Mouse (Mus musculus) lung, embryonic 14.5 days (tissue): ENCODE measurements around the gene Alox12b. TPM values are rescaled to one million over a fixed set of nuclear protein-coding genes. Genes with fewer than 3 reads are reported as not detected.

Source experiments
- ATAC-seq: fragments of 200-750 bp; cut with Nextera tagmentation; 2 replicates; pipeline ENCODE4 v1.8.0; 2017; ENCODE audit warnings: mild to moderate bottlenecking, moderate TSS enrichment, moderate library complexity; ENCODE audit not compliant: insufficient read depth
- DNase-seq: peaks from one replicate; pipeline ENCODE4 v3.0.0-alpha.2; 2015
- H3K27ac ChIP-seq: fragments of 300-500 bp; sonication (generic); 2 replicates; pipeline ENCODE4 v1.5.1; 2014; ENCODE audit warnings: low read depth, mild to moderate bottlenecking, moderate library complexity
- H3K27me3 ChIP-seq: fragments of 300-500 bp; sonication (generic); 2 replicates; pipeline ENCODE4 v1.6.1; 2014; ENCODE audit warnings: low read length, control low read depth; ENCODE audit not compliant: insufficient read depth
- H3K36me3 ChIP-seq: fragments of 300-500 bp; sonication (generic); 2 replicates; pipeline ENCODE4 v1.6.1; 2014; ENCODE audit warnings: control low read depth; ENCODE audit not compliant: insufficient read depth
- H3K4me1 ChIP-seq: fragments of 300-500 bp; sonication (generic); 2 replicates; pipeline ENCODE4 v1.6.1; 2014; ENCODE audit warnings: antibody characterized with exemption, control low read depth; ENCODE audit not compliant: insufficient read depth
- H3K4me2 ChIP-seq: fragments of 300-500 bp; sonication (generic); 2 replicates; pipeline ENCODE4 v1.6.1; 2014; ENCODE audit warnings: mild to moderate bottlenecking
- H3K4me3 ChIP-seq: fragments of 300-500 bp; sonication (generic); 2 replicates; pipeline ENCODE4 v1.5.1; 2014; ENCODE audit warnings: low read depth, low read length
- H3K9ac ChIP-seq: fragments of 300-500 bp; sonication (generic); 2 replicates; pipeline ENCODE4 v1.6.1; 2014
- H3K9me3 ChIP-seq: fragments of 300-500 bp; sonication (generic); 2 replicates; pipeline ENCODE4 v1.6.1; 2016; ENCODE audit warnings: low read depth, low read length, control low read depth
- CTCF ChIP-seq: IDR thresholded peaks from 2 replicates; pipeline ENCODE4 v1.5.1; 2016; ENCODE audit warnings: antibody characterized with exemption, low read depth
- WGBS: fragments of 180-500 bp; shearing (Covaris S2); extraction: QIAGEN DNeasy Blood & Tissue Kit; methylation state at CpG from one replicate; pipeline ENCODE4 v1.1.7; 2014; 5-methylcytosine and 5-hydroxymethylcytosine counted together
- polyA plus RNA-seq: library from polyadenylated mRNA; unstranded; fragments of >200 nt; fragmentation: Nextera tagmentation; extraction: Ambion mirVana; gene quantifications from 2 replicates; pipeline ENCODE4 v1.2.1, GENCODE M21; 2014

Gene Alox12b
- polyA plus RNA-seq, 1 experiment from 2014 or later: not detected

DNA sequence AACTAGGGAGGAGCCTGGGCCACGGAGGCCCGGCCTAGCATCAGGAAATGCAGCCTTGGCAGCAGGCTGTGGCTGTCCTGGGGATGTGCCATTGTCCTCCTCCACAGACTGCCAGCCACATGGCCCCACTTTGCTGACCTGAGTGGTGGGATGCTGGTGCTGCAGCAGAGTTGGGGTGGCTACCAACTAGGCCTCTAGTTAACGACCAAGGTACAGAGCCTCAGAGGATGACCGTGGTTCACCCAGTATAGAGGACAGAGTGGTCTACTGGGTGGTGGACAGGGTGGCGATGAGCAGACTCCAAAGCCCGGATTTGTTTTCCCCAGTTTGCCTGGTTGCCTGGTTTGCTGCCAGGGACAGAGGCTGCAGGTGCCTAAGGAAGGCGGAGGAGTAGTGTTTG lies 17.9 kb downstream of the Alox12b start:
- WGBS: 78% methylated on average over 7 of the region's 7 CpGs
- no peaks in the 10 kb centered on the region for H3K4me1 ChIP-seq
- ATAC-seq (no peak), DNase-seq (no peak)
- TF ChIP-seq CTCF: no peak
- H3K4me2 ChIP-seq: no peak overlapping the region
- no peak overlapping the region for H3K4me3 ChIP-seq
- no peak overlapping the region for H3K9ac ChIP-seq
- no peaks in the 10 kb centered on the region for H3K27me3 ChIP-seq
- H3K36me3 ChIP-seq: no peaks in the 10 kb centered on the region
- no peak overlapping the region for H3K27ac ChIP-seq
- H3K9me3 ChIP-seq: no peaks in the 10 kb centered on the region

DNA sequence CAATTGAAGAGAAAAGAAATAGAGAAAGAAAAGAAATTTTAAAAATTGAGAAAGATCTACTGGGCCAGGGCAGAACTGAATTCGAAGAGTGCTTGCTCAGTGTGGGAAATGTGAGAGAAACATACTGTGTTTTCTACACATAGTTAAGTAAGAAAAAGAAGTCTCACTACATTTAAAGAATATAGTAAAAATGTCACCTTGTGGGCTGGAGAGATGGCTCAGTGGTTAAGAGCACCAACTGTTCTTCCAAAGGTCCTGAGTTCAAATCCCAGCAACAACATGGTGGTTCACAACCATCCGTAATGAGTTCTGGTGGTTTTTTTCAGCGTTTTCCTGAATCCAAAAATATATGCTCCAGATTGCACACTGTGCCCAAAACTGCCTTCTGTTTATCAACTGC lies 21.7 kb downstream of the Alox12b start:
- WGBS: 69% methylated on average over 3 of the region's 3 CpGs
- no peaks in the 10 kb centered on the region for H3K4me1 ChIP-seq
- no peak overlapping the region for H3K9ac ChIP-seq
- DNase-seq (no peak), ATAC-seq (no peak)
- H3K36me3 ChIP-seq: no peaks in the 10 kb centered on the region
- no peak overlapping the region for H3K27ac ChIP-seq
- no peaks in the 10 kb centered on the region for H3K27me3 ChIP-seq
- H3K9me3 ChIP-seq: no peaks in the 10 kb centered on the region
- no peak for TF ChIP-seq CTCF
- no peak overlapping the region for H3K4me3 ChIP-seq
- no peak overlapping the region for H3K4me2 ChIP-seq

DNA sequence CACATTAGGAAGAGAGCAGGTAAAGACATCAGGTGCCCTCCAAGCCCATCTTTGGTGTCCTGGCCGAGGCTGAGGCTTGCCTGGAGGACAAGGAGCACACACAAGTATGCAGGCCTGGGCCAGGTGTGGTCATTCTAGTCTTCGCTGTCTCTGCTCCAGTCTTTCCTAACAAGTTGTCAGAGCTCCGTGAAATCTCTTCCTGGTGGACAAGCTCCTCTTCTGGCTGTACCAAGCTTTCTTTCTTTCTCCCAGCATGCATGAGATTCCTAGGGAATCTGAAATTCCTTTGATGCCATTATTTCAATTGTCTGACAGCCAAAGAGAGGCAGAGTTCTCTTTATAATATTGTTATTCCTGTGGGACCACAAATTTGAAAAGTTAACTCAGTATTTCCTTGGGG lies 22.7 kb downstream of the Alox12b start:
- no peaks in the 10 kb centered on the region for H3K9me3 ChIP-seq
- TF ChIP-seq CTCF: no peak
- H3K27me3 ChIP-seq: no peaks in the 10 kb centered on the region
- WGBS: 42% methylated on average over 3 of the region's 3 CpGs
- H3K4me3 ChIP-seq: no peak overlapping the region
- no peak overlapping the region for H3K9ac ChIP-seq
- H3K36me3 ChIP-seq: no peaks in the 10 kb centered on the region
- DNase-seq (no peak), ATAC-seq (no peak)
- no peak overlapping the region for H3K27ac ChIP-seq
- no peaks in the 10 kb centered on the region for H3K4me1 ChIP-seq
- no peak overlapping the region for H3K4me2 ChIP-seq

DNA sequence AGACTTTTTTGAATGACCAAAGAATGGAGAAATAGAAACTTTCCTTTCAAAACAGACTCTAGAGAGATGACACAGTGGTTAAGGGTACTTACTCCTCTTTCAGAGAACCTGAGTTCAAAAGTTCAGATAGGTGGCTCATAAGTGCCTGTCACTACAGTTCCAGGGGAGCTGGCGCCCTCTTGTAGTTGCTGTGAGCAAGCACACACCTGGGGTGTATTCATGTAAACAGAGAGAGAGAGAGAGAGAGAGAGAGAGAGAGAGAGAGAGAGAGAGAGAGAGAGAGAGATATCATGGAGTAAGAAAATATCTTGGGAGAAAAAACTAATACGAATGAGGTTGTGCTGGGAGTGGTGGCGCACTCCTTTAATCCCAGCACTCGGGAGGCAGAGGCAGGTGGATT lies 23.3 kb downstream of the Alox12b start:
- Histone ChIP-seq H3K27me3 (no peaks in the 10 kb centered on the region), H3K4me1 (no peaks in the 10 kb centered on the region), H3K4me2 (no peak overlapping the region), H3K9me3 (no peaks in the 10 kb centered on the region), H3K9ac (no peak overlapping the region), H3K36me3 (no peaks in the 10 kb centered on the region), H3K4me3 (no peak overlapping the region), H3K27ac (no peak overlapping the region)
- 75% methylated on average over 4 of the region's 4 CpGs for WGBS
- no peak for TF ChIP-seq CTCF
- DNase-seq (no peak), ATAC-seq (no peak)

DNA sequence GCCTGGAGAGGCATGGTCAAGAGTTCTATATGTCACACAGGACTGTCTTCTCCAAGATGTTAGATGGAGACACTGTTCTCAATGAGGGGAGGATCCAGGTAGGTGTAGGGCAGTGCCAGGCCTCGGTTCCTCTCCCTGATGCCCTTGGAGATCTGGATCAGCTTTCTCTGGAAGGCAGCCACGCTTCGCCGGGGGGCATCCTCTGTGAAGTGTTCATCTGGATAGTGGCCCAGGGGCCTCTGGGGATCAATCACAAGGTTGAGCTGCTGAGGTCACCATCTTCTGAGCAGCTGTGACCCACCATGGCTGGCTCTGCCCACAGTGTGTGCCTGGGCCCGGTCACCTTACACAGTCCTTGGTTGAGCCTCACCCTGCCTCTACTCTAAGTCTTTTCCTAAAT lies 28.2 kb downstream of the Alox12b start:
- DNase-seq: no peak
- no peak for TF ChIP-seq CTCF

DNA sequence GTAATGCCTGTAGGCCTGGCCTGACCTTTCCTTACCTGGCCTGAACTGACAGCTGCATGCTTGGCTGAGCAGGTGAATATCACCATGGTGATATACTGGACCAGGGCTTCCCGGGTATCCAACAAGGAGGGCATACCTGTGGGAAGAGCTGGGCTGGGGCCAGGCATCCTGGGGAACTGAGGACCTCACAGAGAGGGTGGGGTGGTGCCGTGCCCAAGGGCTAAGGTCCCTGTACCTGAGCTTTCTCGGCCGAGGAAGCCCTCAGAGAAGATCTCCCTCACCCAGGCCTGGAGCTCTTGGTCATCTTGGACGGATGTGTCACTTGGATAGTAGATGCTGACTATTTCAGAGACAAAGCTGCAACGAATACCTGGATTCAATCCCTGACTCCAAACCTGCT lies 29.1 kb downstream of the Alox12b start:
- Histone ChIP-seq H3K4me3 (no peak overlapping the region), H3K9ac (no peak overlapping the region), H3K27me3 (no peaks in the 10 kb centered on the region), H3K4me1 (no peaks in the 10 kb centered on the region), H3K9me3 (no peaks in the 10 kb centered on the region), H3K4me2 (no peak overlapping the region), H3K36me3 (no peaks in the 10 kb centered on the region), H3K27ac (no peak overlapping the region)
- WGBS: 77% methylated on average over 6 of the region's 6 CpGs
- DNase-seq (no peak), ATAC-seq (no peak)
- no peak for TF ChIP-seq CTCF

More for the DNA sequence above, 28.2 kb downstream of the Alox12b start:
- Histone ChIP-seq H3K4me2 (no peak overlapping the region), H3K9ac (no peak overlapping the region), H3K4me1 (no peaks in the 10 kb centered on the region), H3K27me3 (no peaks in the 10 kb centered on the region), H3K9me3 (no peaks in the 10 kb centered on the region), H3K4me3 (no peak overlapping the region), H3K27ac (no peak overlapping the region), H3K36me3 (no peaks in the 10 kb centered on the region)
- 80% methylated on average over 5 of the region's 5 CpGs for WGBS
- ATAC-seq: no peak

DNA sequence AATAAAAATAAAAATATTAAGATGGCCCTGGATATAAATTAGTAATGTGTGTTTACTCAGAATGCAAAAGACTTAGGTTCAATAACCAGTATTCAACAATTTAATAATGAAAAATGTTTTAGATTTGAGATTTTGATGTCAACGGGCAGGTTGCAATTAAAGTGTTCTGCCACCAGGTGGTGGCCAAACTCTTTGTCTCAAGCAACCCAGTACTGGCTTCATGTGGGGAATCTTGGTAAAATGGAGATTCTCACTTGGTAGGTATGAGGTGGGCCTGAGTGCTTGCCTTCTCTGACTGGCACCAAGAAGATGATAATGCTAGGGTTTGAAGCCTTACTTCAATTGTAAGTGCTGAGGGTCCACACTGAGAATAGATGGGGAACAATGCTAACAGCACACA lies 36.1 kb downstream of the Alox12b start:
- ATAC-seq: no peak
- H3K27ac ChIP-seq: no peak overlapping the region
- H3K9ac ChIP-seq: no peak overlapping the region
- DNase-seq: peak; percentile 80
- WGBS: 3% methylated on average over 1 of the region's 1 CpGs
- TF ChIP-seq CTCF: peak; percentile 84
- H3K9me3 ChIP-seq: no peaks in the 10 kb centered on the region
- H3K36me3 ChIP-seq: no peaks in the 10 kb centered on the region
- H3K27me3 ChIP-seq: peaks cover 17% of the 10 kb centered on the region
- no peaks in the 10 kb centered on the region for H3K4me1 ChIP-seq
- H3K4me3 ChIP-seq: no peak overlapping the region
- no peak overlapping the region for H3K4me2 ChIP-seq

DNA sequence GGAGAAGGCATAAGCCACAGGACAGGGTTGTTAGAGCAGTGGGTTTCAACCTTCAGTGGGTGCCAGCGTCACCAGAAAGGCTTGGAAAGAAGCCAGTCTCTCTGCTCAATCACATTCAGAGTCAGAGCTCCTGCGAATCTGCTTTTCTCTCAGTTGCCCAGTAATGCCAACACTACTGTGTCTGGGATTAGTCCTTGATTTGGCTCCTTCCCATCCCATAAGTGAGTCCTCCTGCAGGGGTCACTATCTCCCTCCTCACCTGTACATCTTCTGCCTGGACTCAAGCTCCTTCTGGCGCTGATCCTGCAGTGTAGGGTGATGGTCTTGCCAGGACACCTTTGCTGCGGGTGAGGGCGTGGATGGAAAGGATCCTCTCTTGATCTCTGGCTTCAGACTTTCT lies 40.0 kb downstream of the Alox12b start:
- Histone ChIP-seq H3K9ac (no peak overlapping the region), H3K27ac (no peak overlapping the region), H3K4me3 (no peak overlapping the region), H3K4me1 (no peaks in the 10 kb centered on the region), H3K36me3 (no peaks in the 10 kb centered on the region), H3K9me3 (no peaks in the 10 kb centered on the region), H3K27me3 (peaks cover 24% of the 10 kb centered on the region), H3K4me2 (peak overlapping the region; percentile 53)
- ATAC-seq (no peak), DNase-seq (peak; percentile 8)
- 8% methylated on average over 5 of the region's 5 CpGs for WGBS
- peak; percentile 44; the same call in 1 of the 2 replicates for TF ChIP-seq CTCF
